Mouse (Mus musculus) 416B (cell line): ENCODE results near the gene Rhobtb1.

Experiments
- DNase-seq: peaks from one replicate; pipeline ENCODE4 v3.0.0; 2011; ENCODE audit warnings: low read depth

Rhobtb1 gene

DNA sequence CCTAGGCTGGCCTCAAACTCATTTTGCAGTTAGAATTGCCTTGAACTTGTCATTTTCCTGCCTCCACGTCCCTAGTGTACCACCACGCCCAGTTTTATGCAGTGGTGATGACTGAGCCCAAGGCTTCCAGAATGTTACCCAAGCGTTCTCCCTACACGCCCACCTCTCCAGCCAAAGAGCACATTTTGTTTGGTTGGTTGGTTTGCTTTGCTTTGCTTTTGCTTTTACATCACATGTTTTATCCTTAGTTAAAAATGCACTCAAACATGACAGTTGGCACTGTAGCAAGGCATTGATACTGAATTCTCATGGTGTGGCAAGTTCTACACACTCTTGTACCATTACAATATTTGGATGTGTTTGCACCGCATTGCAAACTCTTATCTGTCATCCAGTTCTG, 12.0 kb downstream of the Rhobtb1 start:
- DNase-seq = no peak

DNA sequence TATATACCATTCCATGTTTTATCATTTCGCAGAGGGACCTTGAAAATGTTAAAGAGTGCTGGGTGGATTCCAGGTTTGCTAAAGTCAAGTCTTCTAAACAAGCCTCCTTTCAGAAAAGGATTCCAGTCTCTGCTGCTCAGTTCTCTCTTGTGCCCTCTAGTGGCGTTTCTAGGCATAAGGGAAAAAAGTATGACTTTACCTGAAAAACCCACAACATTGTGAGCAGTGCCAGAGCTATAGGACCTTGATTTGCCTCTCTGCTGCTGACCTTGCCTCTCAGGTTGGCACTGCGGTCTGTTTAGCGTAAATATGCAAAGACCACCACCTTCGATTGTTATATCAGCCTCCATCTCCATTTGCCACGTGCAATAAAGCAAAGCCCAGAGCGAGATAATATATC, 13.9 kb downstream of the Rhobtb1 start:
- DNase-seq = peak; percentile 52

DNA sequence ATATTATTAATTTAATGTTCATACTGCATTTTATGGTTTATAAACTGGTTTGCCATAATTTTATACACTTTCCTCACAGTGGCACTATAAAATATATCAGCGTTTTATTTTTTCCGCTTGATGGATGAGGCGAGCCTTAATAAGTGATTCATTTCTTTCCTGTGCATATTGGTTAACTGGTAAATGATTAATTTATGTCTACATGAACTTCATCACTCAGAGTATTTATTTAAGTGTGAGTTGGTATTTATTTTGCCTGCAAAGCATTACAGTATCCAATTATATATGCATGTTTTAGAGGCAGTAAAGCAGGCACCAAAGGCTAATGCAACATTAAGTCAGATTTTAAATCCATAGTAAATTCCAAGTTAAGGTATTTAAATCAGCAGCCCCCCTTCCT, 14.6 kb downstream of the Rhobtb1 start:
- DNase-seq = no peak

DNA sequence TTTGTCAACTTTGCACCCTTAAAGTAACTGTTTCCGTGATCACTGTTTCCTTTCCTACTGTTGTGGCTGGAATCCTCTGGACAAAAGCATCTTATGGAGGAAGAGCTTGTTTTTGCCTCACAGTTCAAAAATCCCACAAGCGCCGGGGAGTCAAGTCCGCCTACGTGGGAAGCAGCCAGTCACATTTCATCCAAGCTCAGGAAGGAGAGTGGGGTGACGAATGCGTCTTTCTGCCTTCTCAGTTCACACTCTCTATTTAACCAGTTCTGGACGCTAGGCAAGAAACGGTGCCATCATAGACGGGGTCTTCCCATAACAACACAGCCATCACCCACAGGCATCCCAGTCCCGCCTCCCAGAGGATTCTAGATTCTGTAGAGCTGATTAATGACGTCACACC, 15.3 kb downstream of the Rhobtb1 start:
- no peak for DNase-seq

DNA sequence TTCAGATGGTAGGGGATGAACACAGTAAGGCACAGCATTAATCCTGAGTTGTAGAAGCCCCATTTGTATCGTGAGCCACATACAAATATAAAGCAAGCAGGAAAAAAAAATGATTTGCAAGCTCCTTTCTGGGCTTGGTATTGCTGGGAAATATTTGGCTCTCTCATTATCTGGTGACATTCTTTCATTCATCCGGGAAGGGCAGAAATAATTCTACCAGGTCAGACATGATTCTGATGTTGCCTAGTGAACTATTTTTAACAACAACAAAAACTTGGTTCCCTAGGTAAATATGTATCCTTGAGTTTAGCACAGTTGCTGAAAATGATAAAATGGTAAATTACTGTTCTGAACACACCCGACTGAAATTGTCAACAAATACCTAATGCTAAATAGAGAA, 21.2 kb downstream of the Rhobtb1 start:
- DNase-seq = no peak

DNA sequence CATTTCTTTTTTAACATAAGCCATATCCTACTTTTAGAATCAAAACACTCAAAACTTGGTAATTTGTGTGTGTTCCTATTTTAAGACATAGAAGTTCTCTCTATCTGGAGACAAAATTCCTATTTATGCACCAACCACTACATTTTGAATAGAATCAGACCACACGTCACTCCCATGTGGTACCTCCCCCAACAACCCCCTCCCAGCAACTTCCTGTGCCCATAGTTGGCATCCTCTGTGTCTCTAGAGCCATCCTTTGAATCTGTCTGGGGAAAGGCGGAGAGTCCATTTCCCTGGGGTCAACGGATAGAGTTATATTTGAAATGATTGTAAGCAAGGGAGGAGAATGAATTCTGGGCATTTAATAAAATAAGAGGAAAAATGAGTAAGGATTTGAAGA, 24.9 kb downstream of the Rhobtb1 start:
- DNase-seq = no peak

DNA sequence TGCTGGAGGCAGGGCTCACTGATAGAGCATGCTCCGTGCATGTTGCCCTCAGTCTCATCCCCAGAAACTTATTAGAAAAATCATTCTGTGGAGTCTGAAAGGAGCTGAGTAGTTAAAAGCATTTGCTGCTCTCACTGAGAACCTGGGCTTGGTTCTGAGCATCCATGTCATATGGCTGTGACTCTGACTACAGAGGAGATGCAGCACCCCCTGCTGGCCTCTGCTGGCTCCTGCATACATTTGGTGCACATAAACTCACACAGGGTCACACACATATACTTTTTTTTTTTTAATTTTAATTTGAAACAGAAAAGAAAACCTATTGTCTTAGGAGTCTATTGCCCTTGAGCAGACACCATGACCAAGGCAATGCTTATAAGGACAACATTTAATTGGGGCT, 28.1 kb downstream of the Rhobtb1 start:
- DNase-seq = no peak

DNA sequence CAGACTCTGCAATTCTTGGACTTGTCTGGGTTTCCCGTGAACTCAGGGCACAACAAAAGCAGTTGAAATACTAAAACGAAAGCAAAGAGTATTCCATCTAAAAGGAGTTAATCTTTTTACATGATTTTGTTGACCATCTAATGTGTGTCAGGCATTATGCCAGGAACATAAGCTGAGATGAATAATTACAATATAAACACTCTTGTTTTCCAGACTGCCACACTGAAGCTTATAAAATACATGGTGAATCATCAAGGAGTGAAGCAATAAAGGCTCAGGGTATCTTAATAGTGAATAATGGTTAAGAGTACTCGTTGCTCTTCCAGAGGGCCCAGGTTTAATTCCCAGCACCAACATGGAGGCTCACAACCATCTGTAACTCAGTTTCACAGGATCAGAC, 29.8 kb downstream of the Rhobtb1 start:
- DNase-seq = peak; percentile 10

DNA sequence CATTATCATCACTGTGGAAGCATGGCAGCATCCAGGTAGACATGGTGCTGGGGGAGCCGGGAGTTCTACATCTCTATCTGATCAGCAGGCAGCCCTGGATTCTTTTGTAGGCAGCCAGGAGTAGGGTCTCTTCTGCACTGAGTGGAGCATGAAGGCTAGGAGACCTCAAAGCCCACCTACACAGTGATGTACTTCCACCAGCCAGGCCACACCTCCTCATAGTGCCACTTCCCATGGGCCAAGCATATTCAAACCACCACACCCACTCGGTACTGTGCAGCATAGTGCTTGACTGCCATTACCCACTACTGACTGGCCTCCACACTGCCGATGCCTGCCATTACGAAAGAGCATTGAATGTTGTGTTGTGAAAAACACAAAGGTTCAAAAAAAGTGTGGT, 33.7 kb downstream of the Rhobtb1 start:
- no peak for DNase-seq

DNA sequence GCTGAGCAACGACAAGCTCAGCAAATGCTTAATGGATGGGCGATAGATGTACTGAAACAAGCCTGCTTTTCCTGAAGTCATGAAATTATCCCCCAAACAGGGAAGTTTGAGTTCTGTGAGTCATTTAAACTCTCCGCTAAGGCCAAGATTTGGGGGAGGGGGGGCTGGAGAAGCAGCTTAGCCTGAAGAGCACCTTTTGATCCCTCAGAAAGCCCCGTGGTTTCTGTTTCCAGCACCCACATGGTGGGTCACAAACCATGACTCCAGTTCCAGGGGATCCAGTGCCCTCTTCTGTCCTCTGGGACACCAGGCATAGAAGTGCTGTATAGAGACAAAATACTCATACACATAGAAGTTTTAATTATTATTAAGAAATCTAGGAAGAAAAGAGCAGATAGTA, 34.2 kb downstream of the Rhobtb1 start:
- peak; percentile 57 for DNase-seq

DNA sequence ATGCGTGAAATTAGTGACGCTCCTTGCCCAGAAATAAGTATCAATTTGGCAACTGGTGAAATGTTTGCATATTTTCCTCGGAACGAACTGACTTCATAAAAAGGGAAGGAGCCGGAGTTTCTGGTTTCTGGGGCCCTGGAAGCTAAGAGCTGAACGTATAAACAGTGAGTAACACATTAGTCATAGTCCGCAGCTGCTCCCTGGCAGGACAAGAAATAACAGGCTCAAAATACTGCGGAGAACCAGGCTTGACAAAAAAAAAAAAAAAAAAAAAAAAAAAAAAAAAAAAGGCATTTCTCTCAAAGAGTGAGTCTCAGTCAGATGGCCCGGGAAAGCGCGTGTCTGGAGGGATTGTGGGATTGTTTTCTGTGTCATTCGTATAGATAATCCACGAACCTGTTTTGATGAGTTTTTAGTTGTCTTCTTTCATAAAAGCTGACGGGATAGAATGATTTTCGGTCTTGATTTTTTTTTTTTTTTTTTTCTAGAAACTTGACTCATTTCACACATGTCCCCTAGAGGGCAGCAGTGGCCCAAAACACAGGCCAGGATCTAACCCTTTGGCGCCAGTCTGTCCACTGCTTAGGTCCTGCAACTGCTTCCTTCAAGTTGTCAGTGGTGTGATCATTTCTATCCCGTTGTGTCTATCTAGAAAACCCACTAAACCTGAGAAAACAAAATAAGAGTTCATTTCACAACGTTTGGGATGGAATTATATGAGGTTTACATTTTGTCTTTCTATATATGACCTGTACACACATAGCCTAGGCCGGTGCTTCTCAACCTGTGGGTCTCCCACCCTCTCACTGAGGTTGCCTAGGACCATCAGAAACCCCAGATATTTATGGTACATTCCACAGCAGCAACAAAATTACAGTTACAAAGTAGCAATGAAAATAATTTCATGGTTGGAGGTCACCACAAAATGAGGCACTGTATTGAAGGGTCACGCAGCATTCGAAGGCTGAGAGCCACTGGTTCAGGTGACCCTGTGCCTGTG, 35.0 kb downstream of the Rhobtb1 start:
- peak; percentile 97 for DNase-seq

DNA sequence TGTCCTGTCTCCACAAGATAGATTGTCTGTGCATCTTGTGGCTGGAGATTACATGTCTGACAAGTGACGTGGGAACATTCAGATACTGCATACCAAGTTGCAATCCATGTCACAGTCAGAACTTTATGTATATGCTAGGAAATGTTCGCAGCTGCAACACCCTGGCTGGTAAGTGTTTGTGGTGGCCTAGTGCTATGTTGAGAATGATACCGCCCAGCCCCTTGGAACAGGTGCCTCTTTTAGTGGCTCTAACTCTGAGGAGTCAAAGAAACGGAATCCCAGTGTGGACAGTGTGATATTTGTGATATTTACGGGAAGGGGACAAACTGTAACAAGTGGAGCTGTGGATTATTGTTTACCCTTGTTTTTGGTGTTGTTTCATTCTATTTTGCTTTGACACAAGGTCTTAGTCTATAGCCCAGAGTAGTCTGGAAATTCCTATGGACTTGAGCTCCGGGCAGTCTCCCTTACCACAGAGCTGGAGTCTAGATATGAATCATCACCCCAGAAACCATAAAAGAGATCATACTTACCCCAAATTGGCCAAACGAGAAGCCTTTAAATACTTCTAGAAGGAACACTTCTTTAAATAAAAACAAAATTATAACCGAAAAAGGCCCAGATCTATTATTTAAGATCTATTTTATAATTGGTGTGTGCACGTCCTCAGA, 36.7 kb downstream of the Rhobtb1 start:
- no peak for DNase-seq

DNA sequence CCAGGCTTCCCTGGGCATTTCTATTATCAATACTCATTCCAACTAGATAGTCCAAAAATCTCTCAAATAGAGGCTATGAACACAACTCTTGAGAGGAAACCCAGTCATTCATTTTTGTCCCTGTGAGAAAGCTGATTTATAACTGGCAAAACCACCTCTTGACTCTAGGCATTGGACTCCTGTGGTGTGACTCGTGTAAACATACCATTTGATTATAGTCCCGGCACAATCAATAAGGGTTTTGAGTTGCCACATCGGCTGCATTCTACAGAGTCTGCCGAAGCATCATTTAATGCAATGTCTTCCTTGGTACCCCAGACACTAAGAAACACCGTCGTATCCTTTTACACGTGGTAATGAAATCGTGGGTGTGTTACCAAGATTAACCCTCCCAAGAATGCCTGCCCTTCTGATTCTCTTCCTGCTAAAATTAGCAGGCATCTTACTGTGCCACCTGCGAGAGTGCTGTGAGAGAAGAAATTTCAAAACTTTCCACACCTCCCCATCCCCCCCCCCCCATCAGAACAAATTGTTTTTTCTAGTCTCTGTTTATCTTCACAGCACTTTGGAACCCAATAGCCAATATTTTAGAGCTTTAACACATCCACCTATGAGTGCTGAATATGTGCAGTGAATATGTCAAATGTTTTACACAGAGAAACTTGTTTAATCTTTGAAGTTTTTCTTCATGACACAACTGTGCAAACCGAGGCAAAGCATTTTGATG, 39.4 kb downstream of the Rhobtb1 start:
- DNase-seq = no peak

DNA sequence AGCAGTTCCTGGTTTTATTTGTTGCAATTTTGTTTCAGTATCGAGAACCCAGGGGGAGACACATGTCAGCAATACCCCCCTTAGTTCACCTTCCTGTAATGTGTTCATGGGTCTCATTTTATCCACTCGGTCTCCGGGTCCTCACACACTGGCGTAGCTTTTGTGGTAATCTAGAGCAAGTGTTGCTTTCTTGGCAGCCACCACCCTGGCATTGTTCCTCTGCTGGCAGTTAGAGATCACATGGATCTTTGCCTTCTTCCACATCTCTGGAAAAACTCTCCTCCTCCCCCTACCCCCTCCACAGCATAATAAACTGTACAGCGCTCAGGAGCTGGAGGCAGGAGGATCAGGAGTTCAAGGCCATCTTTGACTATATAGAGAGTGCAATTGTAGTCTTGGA, 41.0 kb downstream of the Rhobtb1 start:
- DNase-seq = no peak

DNA sequence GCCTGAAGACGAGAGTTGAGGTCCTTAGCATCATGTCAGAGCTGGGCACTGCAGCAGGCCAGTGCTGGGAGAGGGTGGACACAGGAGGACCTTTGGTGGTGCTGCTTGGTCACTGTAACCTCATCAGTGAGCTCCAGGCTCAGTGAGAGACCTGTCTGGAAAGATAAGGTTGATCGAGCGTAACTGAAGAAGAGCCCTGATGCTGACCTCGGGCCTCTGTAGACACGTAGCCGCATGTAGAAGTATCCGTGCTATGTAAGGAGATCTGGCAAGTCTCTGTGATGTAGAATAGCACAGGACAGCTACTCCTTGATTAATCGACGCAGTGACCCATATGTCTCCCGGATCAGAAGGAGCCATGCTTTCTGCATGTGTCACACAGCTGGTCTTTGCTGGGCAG, 42.5 kb downstream of the Rhobtb1 start:
- no peak for DNase-seq

DNA sequence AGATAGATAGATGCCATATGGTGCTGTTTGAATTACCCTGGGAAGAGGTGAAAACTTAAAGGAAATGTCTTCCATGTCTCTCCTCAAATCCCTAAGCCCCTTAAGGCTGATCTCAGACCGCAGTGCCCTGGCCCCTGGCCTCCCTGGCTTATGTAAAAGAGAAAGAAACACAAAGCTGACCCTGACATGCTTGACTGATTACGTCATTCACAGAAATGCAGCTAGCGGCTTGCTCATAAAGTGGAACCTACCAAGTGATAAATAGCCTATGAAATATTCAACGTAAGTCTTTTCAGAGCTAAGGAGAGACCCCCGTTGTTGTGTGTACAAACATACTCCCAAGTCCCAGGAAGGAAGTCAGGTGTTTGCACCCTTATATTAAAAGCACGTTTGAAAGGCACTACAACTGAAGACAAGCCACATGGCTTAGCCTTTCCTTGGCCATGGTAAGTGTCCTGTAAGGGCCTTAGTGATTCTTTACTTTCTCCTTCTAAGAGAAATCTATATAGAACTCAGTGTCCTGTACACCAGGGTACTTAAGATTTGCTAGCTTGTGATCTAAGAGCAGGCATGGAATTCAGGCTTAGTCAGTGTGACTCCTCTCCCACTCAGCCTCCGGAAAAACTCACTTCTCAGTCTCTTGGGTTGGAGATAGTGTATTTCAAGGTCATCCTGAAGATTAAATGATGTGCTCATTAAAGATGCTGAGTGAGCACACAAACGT, 53.6 kb downstream of the Rhobtb1 start:
- DNase-seq = peak; percentile 40

DNA sequence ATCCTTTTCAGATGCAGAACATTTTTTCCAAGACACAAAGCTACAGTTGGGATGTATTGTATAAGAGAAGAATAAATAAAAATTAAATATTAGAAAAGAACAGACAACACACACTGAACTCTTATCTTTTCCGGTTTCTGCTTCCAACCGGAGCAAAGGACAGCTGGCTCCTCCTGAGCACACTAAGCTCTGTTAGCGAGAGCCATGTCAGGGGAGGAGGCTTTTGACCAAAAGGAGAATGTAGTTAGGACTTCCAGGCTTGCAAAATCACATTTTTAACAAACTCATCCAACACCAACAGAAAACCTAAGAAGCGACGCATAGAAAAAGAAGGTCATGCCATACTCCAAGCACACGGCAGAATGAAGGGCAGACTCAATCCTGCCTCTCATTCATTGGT, 54.8 kb downstream of the Rhobtb1 start:
- DNase-seq = no peak

DNA sequence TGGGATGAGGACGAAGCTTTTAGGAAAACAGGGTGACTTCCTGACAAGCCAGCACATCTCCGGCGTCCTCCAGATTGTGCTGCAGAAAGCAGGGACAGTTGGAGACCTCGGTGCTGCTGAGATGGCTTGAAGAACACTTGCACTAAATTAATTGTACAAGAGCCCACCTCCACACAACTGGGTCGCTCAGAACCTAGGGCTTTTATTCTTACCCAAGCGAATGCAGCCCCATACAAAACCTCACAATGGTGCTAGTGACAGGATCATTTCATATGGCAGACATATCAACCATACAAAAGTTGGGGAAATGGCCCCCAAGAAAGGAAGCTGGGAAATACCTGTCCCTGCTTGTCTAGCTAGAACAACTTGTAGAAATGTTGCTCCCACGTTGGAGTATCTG, 56.2 kb downstream of the Rhobtb1 start:
- no peak for DNase-seq

DNA sequence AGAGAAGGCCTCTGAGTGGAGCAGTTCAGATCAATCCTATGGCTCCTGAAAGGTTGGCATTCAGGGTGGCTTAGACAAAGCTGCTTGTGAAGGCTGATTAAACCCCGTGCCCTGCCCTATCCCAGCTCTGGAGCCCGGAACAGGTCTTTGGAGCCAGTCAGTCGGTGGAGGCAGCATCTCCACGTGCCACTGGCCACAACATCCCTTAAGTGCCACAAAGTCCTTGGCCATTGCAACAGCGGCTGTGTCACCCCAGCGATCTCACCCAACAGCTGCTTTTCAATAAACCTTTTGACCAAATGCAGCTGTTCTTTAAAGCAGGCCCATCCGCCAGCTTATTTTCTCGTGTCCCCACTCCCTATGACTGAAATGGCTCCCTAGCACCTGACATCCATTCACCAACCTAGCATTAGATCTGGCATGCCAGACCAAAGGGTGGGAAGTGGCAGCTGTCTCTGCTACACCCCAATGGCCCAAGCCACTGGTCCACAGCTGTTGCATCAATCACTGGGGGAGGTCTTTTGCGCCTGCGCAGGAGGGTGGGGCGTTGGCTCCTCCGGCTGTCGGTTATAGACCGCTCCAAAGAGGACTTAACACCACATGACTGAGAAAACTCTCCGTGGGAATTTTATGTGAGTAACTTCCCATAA, 56.9 kb downstream of the Rhobtb1 start:
- peak; percentile 16 for DNase-seq

DNA sequence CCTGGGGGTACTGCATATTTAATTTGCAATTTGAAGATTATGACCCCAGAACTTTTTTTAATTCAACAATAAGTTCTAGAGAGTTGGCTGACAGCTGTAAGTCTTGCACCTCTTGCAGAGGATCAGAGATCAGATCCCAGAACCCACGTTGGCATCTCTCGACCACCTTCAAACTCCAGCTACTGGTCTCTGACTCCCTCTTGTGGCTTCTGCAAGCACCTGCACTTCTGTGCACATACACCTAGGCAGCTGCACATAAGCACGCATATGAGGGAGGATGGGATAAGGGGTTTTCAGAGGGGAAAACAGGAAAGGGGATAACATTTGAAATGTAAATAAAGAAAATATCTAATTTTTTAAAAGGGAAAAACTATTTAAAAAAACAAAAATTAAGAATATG, 57.5 kb downstream of the Rhobtb1 start:
- DNase-seq = peak; percentile 21

DNA sequence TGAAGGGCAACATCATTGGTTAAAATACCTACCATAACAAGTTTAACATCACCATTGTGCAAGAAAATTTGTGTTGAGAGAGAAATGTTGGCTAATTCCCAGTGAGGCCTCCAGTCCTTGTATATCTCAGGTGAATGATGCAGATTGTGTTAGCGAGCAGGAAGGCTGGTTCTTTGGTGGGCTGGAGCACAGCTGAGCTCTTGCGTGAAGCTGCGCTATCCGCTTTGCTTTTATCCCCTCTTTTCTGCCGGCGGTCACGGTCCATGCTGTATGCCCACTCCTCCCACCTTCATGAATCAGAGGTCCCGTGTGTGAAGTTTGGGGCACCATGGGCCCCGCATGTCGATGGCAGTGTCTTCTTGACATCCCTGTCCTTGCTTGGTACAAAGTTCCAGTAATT, 58.8 kb downstream of the Rhobtb1 start:
- DNase-seq = no peak

DNA sequence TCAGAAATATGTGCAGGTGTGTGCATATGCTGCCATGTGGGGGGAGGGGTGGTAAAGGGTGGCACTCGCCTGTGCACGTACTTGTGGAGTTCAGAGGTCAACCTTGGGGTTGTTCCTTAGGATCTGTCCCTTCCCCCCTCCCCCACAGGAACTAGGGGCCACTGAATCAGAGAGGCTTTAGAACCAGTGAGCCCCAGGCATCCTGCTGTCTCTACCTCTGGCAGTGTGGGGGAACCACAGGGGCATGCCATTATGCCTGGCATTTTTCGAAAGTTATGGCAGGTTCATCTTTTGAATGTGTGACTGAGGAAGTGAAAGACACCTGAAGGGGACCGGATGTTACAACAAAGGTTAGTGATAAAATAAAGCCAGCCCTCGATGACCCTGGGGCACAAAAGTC, 59.4 kb downstream of the Rhobtb1 start:
- no peak for DNase-seq
